21 mouse cellular contexts compared by ENCODE assay signal in the genomic region with DNA sequence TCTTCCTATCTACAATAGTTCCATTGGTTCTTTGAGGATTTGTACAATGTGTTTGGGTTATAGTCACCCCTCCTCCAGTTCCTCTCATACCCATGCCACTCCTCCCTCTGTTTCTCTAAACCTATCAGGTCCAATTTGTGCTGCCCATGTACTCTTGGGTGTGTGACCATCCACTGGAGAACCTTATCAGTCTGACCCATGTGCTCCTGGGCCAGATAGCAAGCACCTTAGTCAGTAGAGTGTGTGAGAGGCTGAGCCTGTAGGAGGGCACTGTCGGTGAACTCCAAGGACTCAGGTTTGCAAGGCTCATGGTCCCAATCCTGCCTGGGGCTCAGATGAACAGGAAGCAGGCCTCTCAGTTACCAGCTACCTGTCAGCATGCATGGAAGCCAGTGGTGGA.
DNase-seq lines count a peak whose midpoint lies in the region; ATAC-seq and TF ChIP-seq lines count a peak whose summit lies in the region.
"Had no signal": no experiment of that assay in that cellular context is flagged by ENCODE, and none has a peak within 500 bp of the region (broad histone marks: within the 10 kb centered on the region; RNA-seq: fewer than 3 reads in every experiment).

No protein-coding gene starts in this region.

- TF ChIP-seq POLR2A in heart, adult 2 months (IDR thresholded peaks at IDR 0.05; ENCODE audit: insufficient read depth, low read depth, low read length), result no peak

- no peaks in the 10 kb centered on the region for H3K9me3 ChIP-seq in heart, embryonic 12.5 days (replicated peaks)
- no peaks in the 10 kb centered on the region for H3K9me3 ChIP-seq in liver, embryonic 11.5 days (ENCODE audit: control insufficient read depth, low read length)
- H3K9me3 ChIP-seq in liver, postnatal 0 days (ENCODE audit: low read length), result no peaks in the 10 kb centered on the region
- H3K9me3 ChIP-seq in heart, embryonic 10.5 days, result no peaks in the 10 kb centered on the region
- H3K9me3 ChIP-seq: heart, embryonic 13.5 days; limb, embryonic 13.5 days; midbrain, embryonic 13.5 days had no signal

- ATAC-seq in heart, embryonic 12.5 days (ENCODE audit: insufficient number of reproducible peaks, low FRiP score), result peak; percentile 65; the same call in 1 of the 2 replicates
- peak; percentile 84 for ATAC-seq in liver, embryonic 11.5 days (replicated peaks; ENCODE audit: low FRiP score)
- peak; percentile 92 for ATAC-seq in liver, postnatal 0 days
- ATAC-seq: forebrain, postnatal 0 days; midbrain, embryonic 13.5 days had no signal

- no peak overlapping the region for H3K4me2 ChIP-seq in heart, embryonic 12.5 days
- no peak overlapping the region for H3K4me2 ChIP-seq in liver, embryonic 11.5 days
- no peak overlapping the region for H3K4me2 ChIP-seq in liver, postnatal 0 days (ENCODE audit: low read depth, low read length)
- H3K4me2 ChIP-seq: heart, embryonic 13.5 days; limb, embryonic 13.5 days; lung, embryonic 14.5 days; midbrain, embryonic 13.5 days had no signal

- H3K36me3 ChIP-seq in heart, embryonic 12.5 days, result no peaks in the 10 kb centered on the region
- no peaks in the 10 kb centered on the region for H3K36me3 ChIP-seq in heart, adult 2 months (ENCODE audit: control insufficient read depth, insufficient read depth, low read length)
- H3K36me3 ChIP-seq in liver, embryonic 11.5 days (ENCODE audit: control insufficient read depth, insufficient read depth, low read length), result no peaks in the 10 kb centered on the region
- H3K36me3 ChIP-seq in liver, postnatal 0 days (replicated peaks; ENCODE audit: insufficient read depth, low read length), result no peaks in the 10 kb centered on the region
- H3K36me3 ChIP-seq in heart, embryonic 10.5 days, result no peaks in the 10 kb centered on the region
- H3K36me3 ChIP-seq: heart, embryonic 13.5 days; limb, embryonic 13.5 days; midbrain, embryonic 13.5 days had no signal

- H3K27ac ChIP-seq in heart, embryonic 12.5 days (ENCODE audit: poor library complexity, severe bottlenecking), result no peak overlapping the region
- no peak overlapping the region for H3K27ac ChIP-seq in heart, adult 2 months
- no peak overlapping the region for H3K27ac ChIP-seq in liver, embryonic 11.5 days (ENCODE audit: low read depth, low read length)
- no peak overlapping the region for H3K27ac ChIP-seq in liver, postnatal 0 days (ENCODE audit: low read depth)
- H3K27ac ChIP-seq in heart, embryonic 10.5 days, result no peak overlapping the region
- H3K27ac ChIP-seq: heart, embryonic 13.5 days; kidney, postnatal 0 days; limb, embryonic 13.5 days; midbrain, embryonic 13.5 days had no signal

- H3K4me3 ChIP-seq in heart, embryonic 12.5 days, result no peak overlapping the region
- no peak overlapping the region for H3K4me3 ChIP-seq in heart, adult 2 months
- H3K4me3 ChIP-seq in liver, embryonic 11.5 days (ENCODE audit: low read depth, low read length), result no peak overlapping the region
- H3K4me3 ChIP-seq in liver, postnatal 0 days (ENCODE audit: low read depth, low read length), result no peak overlapping the region
- H3K4me3 ChIP-seq in heart, embryonic 10.5 days, result no peak overlapping the region
- H3K4me3 ChIP-seq: heart, embryonic 13.5 days; limb, embryonic 13.5 days; midbrain, embryonic 13.5 days had no signal

- H3K27me3 ChIP-seq in heart, embryonic 12.5 days (replicated peaks), result no peaks in the 10 kb centered on the region
- no peaks in the 10 kb centered on the region for H3K27me3 ChIP-seq in heart, adult 2 months (ENCODE audit: control insufficient read depth, insufficient read depth, low read length)
- no peaks in the 10 kb centered on the region for H3K27me3 ChIP-seq in liver, embryonic 11.5 days (replicated peaks; ENCODE audit: control insufficient read depth, insufficient read depth, low read length)
- H3K27me3 ChIP-seq in liver, postnatal 0 days (ENCODE audit: insufficient read depth, low read length), result no peaks in the 10 kb centered on the region
- no peaks in the 10 kb centered on the region for H3K27me3 ChIP-seq in heart, embryonic 10.5 days (ENCODE audit: insufficient read depth, poor library complexity, severe bottlenecking)
- H3K27me3 ChIP-seq: heart, embryonic 13.5 days; limb, embryonic 13.5 days; midbrain, embryonic 13.5 days had no signal

- no peak for TF ChIP-seq EP300 in heart, adult 2 months (IDR thresholded peaks at IDR 0.05; ENCODE audit: insufficient read depth, low read depth, low read length)
- TF ChIP-seq EP300 in liver, postnatal 0 days (IDR thresholded peaks at IDR 0.05; ENCODE audit: low read depth), result peak; percentile 72

- no peak for DNase-seq in heart, adult 2 months
- peak; percentile 9 for DNase-seq in c-Kit-negative CD71-positive TER-119-positive erythroid progenitor cells, embryonic 14.5 days (ENCODE audit: low read depth, low spot score)
- no peak for DNase-seq in liver, embryonic 11.5 days (ENCODE audit: low spot score)
- peak; percentile 28 for DNase-seq in liver, postnatal 0 days
- no peak for DNase-seq in frontal cortex, postnatal 25 days (ENCODE audit: low spot score in 2 of 2)
- no peak for DNase-seq in heart, embryonic 10.5 days (ENCODE audit: low spot score)
- no peak for DNase-seq in gastrocnemius, adult 8-10 months (ENCODE audit: low spot score in 2 of 2)
- DNase-seq: adrenal gland, postnatal 25 days; cerebellum, adult 18-20 months; cerebellum, postnatal 14 days; forebrain, postnatal 0 days; heart, postnatal 14 days; kidney, adult 11 months; lung, embryonic 14.5 days; right cerebral cortex, postnatal 25 days; thymus, postnatal 25 days had no signal

- TF ChIP-seq CTCF in heart, adult 2 months (IDR thresholded peaks at IDR 0.05), result no peak
- TF ChIP-seq CTCF in liver, postnatal 0 days (IDR thresholded peaks at IDR 0.05; ENCODE audit: low read depth), result no peak

- intact Hi-C loops in heart, adult 2 months (cut with DNase I), result no loop called here

- WGBS in heart, embryonic 12.5 days, result 63% methylated on average over 1 of the region's 1 CpGs
- 59% methylated on average over 1 of the region's 1 CpGs for WGBS in heart, adult 2 months
- WGBS in liver, embryonic 11.5 days, result 48% methylated on average over 1 of the region's 1 CpGs
- WGBS in liver, postnatal 0 days (ENCODE audit: insufficient replicate concordance), result 48% methylated on average over 1 of the region's 1 CpGs
- WGBS in heart, embryonic 10.5 days, result 58% methylated on average over 1 of the region's 1 CpGs

- H3K79me2 ChIP-seq in heart, adult 2 months (replicated peaks; ENCODE audit: control insufficient read depth, insufficient read depth, low read length), result no peaks in the 10 kb centered on the region

- H3K4me1 ChIP-seq in heart, embryonic 12.5 days (replicated peaks), result peaks cover 29% of the 10 kb centered on the region
- H3K4me1 ChIP-seq in heart, adult 2 months (ENCODE audit: control insufficient read depth, insufficient read depth, low read length), result no peaks in the 10 kb centered on the region
- H3K4me1 ChIP-seq in liver, embryonic 11.5 days (replicated peaks; ENCODE audit: control insufficient read depth, insufficient read depth, low read length), result no peaks in the 10 kb centered on the region
- no peaks in the 10 kb centered on the region for H3K4me1 ChIP-seq in liver, postnatal 0 days (ENCODE audit: insufficient read depth)
- H3K4me1 ChIP-seq in heart, embryonic 10.5 days, result peaks cover 28% of the 10 kb centered on the region

- no peak overlapping the region for H3K9ac ChIP-seq in heart, embryonic 12.5 days
- H3K9ac ChIP-seq in heart, adult 2 months (ENCODE audit: low read depth, low read length), result no peak overlapping the region
- H3K9ac ChIP-seq in liver, embryonic 11.5 days (ENCODE audit: low read depth, low read length), result no peak overlapping the region
- no peak overlapping the region for H3K9ac ChIP-seq in liver, postnatal 0 days (replicated peaks)
- H3K9ac ChIP-seq: forebrain, postnatal 0 days; heart, embryonic 13.5 days; limb, embryonic 13.5 days; lung, embryonic 14.5 days; midbrain, embryonic 13.5 days had no signal

Comparison
In these comparisons a context has a peak if more than half of its experiments do, and no peak if none do; other contexts are left out.
1. DNase-seq: peak in c-Kit-negative CD71-positive TER-119-positive erythroid progenitor cells, embryonic 14.5 days (single experiment) and liver, postnatal 0 days (single experiment); none in heart, adult 2 months (0 of 2), liver, embryonic 11.5 days (single experiment), frontal cortex, postnatal 25 days (0 of 2), heart, embryonic 10.5 days (single experiment) and gastrocnemius, adult 8-10 months (0 of 2).
2. Peak in every context shown above with its lines, with median percentiles within 50 percentile points of each other: ATAC-seq.